Mouse (Mus musculus) urinary bladder, postnatal 25 days (tissue): ENCODE measurements around the gene Selenoo.

Source experiments
- DNase-seq: peaks from one replicate; pipeline ENCODE4 v3.0.0; 2022; ENCODE audit warnings: low spot score

Gene Selenoo

GRCm38 (mm10) chr15:89148496-89149270, 59.8 kb downstream of the Selenoo start:
- no peak for DNase-seq

GRCm38 (mm10) chr15:89149271-89150040, 60.6 kb downstream of the Selenoo start, which contains the start of gene Mapk11:
TSS of gene Mapk11 (minus strand) at chr15:89149628.
- DNase-seq: no peak
